Mouse (Mus musculus) forebrain, embryonic 11.5 days (tissue): ENCODE data around the gene Olfr1344. TPM values are rescaled to one million over a fixed set of nuclear protein-coding genes. Genes with fewer than 3 reads are reported as not detected.
"Not testable (repeated sequence)": the region's sequence is repeated elsewhere in the genome, so short reads cannot be mapped to it uniquely, and the experiment has no call there.

Source experiments
- ATAC-seq: fragments of 200-750 bp; cut with Nextera tagmentation; replicated peaks from 2 replicates; pipeline ENCODE4 v1.8.0; 2017; ENCODE audit warnings: moderate TSS enrichment; ENCODE audit not compliant: low FRiP score
- DNase-seq: peaks from one replicate; pipeline ENCODE4 v3.0.0-alpha.2; 2017; ENCODE audit warnings: low spot score
- H3K27ac ChIP-seq: fragments of 300-500 bp; sonication (generic); 2 replicates; pipeline ENCODE4 v1.5.1; 2014; ENCODE audit warnings: low read depth, low read length
- H3K27me3 ChIP-seq: fragments of 300-500 bp; sonication (generic); 2 replicates; pipeline ENCODE4 v1.6.1; 2014; ENCODE audit warnings: mild to moderate bottlenecking, low read length, mixed read lengths; ENCODE audit not compliant: control insufficient read depth, insufficient read depth
- H3K36me3 ChIP-seq: fragments of 300-500 bp; sonication (generic); 2 replicates; pipeline ENCODE4 v1.6.1; 2014; ENCODE audit warnings: mild to moderate bottlenecking, low read length, moderate library complexity, mixed read lengths; ENCODE audit not compliant: control insufficient read depth, insufficient read depth
- H3K4me1 ChIP-seq: fragments of 300-500 bp; sonication (generic); replicated peaks from 2 replicates; pipeline ENCODE4 v1.6.1; 2014; ENCODE audit warnings: low read length, mixed read lengths; ENCODE audit not compliant: control insufficient read depth, insufficient read depth
- H3K4me2 ChIP-seq: fragments of 300-500 bp; sonication (generic); 2 replicates; pipeline ENCODE4 v1.6.1; 2014; ENCODE audit warnings: low read depth, mild to moderate bottlenecking, low read length, moderate library complexity, mixed read lengths; ENCODE audit not compliant: severe bottlenecking
- H3K4me3 ChIP-seq: fragments of 300-500 bp; sonication (generic); 2 replicates; pipeline ENCODE4 v1.5.1; 2014; ENCODE audit warnings: low read depth, low read length
- H3K9ac ChIP-seq: fragments of 300-500 bp; sonication (generic); 2 replicates; pipeline ENCODE4 v1.6.1; 2014; ENCODE audit warnings: low read length
- H3K9me3 ChIP-seq: fragments of 300-500 bp; sonication (generic); 2 replicates; pipeline ENCODE4 v1.6.1; 2016; ENCODE audit warnings: low read length, mixed read lengths; ENCODE audit not compliant: control insufficient read depth
- WGBS: fragments of 180-500 bp; shearing (Covaris S2); extraction: QIAGEN DNeasy Blood & Tissue Kit; methylation state at CpG from one replicate; pipeline ENCODE4 v1.1.7; 2014; 5-methylcytosine and 5-hydroxymethylcytosine counted together
- polyA plus RNA-seq: library from polyadenylated mRNA; unstranded; fragments of >200 nt; fragmentation: Nextera tagmentation; extraction: Ambion mirVana; gene quantifications from 2 replicates; pipeline ENCODE4 v1.2.1, GENCODE M21; 2014

Olfr1344 gene
- polyA plus RNA-seq, 1 experiment from 2014 or later, result not detected

- no peaks in the 10 kb centered on the region for H3K36me3 ChIP-seq
- no peak overlapping the region for H3K27ac ChIP-seq
- H3K9ac ChIP-seq, result no peak overlapping the region
- DNase-seq (no peak), ATAC-seq (no peak)
- H3K9me3 ChIP-seq, result no peaks in the 10 kb centered on the region; the same call in 1 of the 2 replicates
- H3K4me1 ChIP-seq, result no peaks in the 10 kb centered on the region
- H3K4me2 ChIP-seq, result no peak overlapping the region
- no peak overlapping the region for H3K4me3 ChIP-seq
- H3K27me3 ChIP-seq, result no peaks in the 10 kb centered on the region
- 83% methylated on average over 3 of the region's 3 CpGs for WGBS
These were observed 9.1 kb upstream of the Olfr1344 start for GRCm38 (mm10) chr7:6429381-6429780.

- Histone ChIP-seq H3K4me2 (no peak overlapping the region), H3K36me3 (no peaks in the 10 kb centered on the region), H3K27me3 (no peaks in the 10 kb centered on the region), H3K4me1 (no peaks in the 10 kb centered on the region; the same call in 1 of the 2 replicates), H3K4me3 (no peak overlapping the region), H3K9me3 (no peaks in the 10 kb centered on the region; the same call in 1 of the 2 replicates), H3K9ac (no peak overlapping the region), H3K27ac (no peak overlapping the region)
- WGBS, result 52% methylated on average over 2 of the region's 2 CpGs
- no peak for ATAC-seq
- peak; percentile 68 for DNase-seq
These were observed 8.1 kb upstream of the Olfr1344 start for GRCm38 (mm10) chr7:6430342-6430741.

- WGBS, result 60% methylated on average over 2 of the region's 2 CpGs
These were observed 2.7 kb downstream of the Olfr1344 start for GRCm38 (mm10) chr7:6441173-6441572.

GRCm38 (mm10) chr7:6447771-6448170, 9.3 kb downstream of the Olfr1344 start:
- 88% methylated on average over 5 of the region's 5 CpGs for WGBS

More at GRCm38 (mm10) chr7:6441173-6441572, 2.7 kb downstream of the Olfr1344 start:
- no peak overlapping the region for H3K4me3 ChIP-seq
- H3K27ac ChIP-seq, result no peak overlapping the region
- no peaks in the 10 kb centered on the region for H3K9me3 ChIP-seq
- no peaks in the 10 kb centered on the region for H3K4me1 ChIP-seq
- no peaks in the 10 kb centered on the region for H3K36me3 ChIP-seq
- no peak for DNase-seq
- no peak for ATAC-seq
- no peak overlapping the region for H3K4me2 ChIP-seq
- H3K9ac ChIP-seq, result no peak overlapping the region
- H3K27me3 ChIP-seq, result no peaks in the 10 kb centered on the region

GRCm38 (mm10) chr7:6455868-6456267, 17.4 kb downstream of the Olfr1344 start, which contains the start of gene Olfr1336:
TSS of gene Olfr1336 (plus strand) at chr7:6456168.
- H3K9ac ChIP-seq, result no peak within 1 kb of the TSS
- ATAC-seq (no peak), DNase-seq (no peak)
- H3K4me3 ChIP-seq, result no peak within 1 kb of the TSS
- no peaks in the 10 kb centered on the region for H3K36me3 ChIP-seq
- H3K27me3 ChIP-seq, result no peaks in the 10 kb centered on the region
- no peaks in the 10 kb centered on the region; the same call in 1 of the 2 replicates for H3K9me3 ChIP-seq
- no peak within 1 kb of the TSS for H3K27ac ChIP-seq
- no peaks in the 10 kb centered on the region for H3K4me1 ChIP-seq
- no peak within 1 kb of the TSS for H3K4me2 ChIP-seq

More at GRCm38 (mm10) chr7:6447771-6448170, 9.3 kb downstream of the Olfr1344 start:
- H3K27me3 ChIP-seq, result no peaks in the 10 kb centered on the region
- H3K36me3 ChIP-seq, result no peaks in the 10 kb centered on the region
- H3K27ac ChIP-seq, result no peak overlapping the region
- no peaks in the 10 kb centered on the region; the same call in 1 of the 2 replicates for H3K9me3 ChIP-seq
- DNase-seq (no peak), ATAC-seq (no peak)
- H3K9ac ChIP-seq, result no peak overlapping the region
- H3K4me1 ChIP-seq, result no peaks in the 10 kb centered on the region
- no peak overlapping the region for H3K4me3 ChIP-seq
- H3K4me2 ChIP-seq, result no peak overlapping the region

GRCm38 (mm10) chr7:6456399-6456798, 17.9 kb downstream of the Olfr1344 start:
- no peak overlapping the region for H3K9ac ChIP-seq
- no peak overlapping the region for H3K4me2 ChIP-seq
- no peaks in the 10 kb centered on the region for H3K36me3 ChIP-seq
- H3K27me3 ChIP-seq, result no peaks in the 10 kb centered on the region
- no peak for DNase-seq
- no peak for ATAC-seq
- H3K27ac ChIP-seq, result no peak overlapping the region
- H3K9me3 ChIP-seq, result no peaks in the 10 kb centered on the region; the same call in 1 of the 2 replicates
- H3K4me1 ChIP-seq, result no peaks in the 10 kb centered on the region
- no peak overlapping the region for H3K4me3 ChIP-seq
- 53% methylated on average over 3 of the region's 3 CpGs for WGBS

- Histone ChIP-seq H3K4me3 (no peak within 1 kb of the TSS), H3K36me3 (no peaks in the 10 kb centered on the region), H3K27me3 (no peaks in the 10 kb centered on the region), H3K4me1 (no peaks in the 10 kb centered on the region), H3K9me3 (no peaks in the 10 kb centered on the region), H3K4me2 (no peak within 1 kb of the TSS), H3K27ac (no peak within 1 kb of the TSS), H3K9ac (no peak within 1 kb of the TSS)
- no peak for ATAC-seq
- DNase-seq, result no peak
These were observed 28.5 kb downstream of the Olfr1344 start, which contains the start of gene Olfr1346 for GRCm38 (mm10) chr7:6466951-6467350. TSS of gene Olfr1346 (plus strand) at chr7:6467101.

- ATAC-seq, result not testable (repeated sequence)
- WGBS, result 78% methylated on average over 2 of the region's 2 CpGs
These were observed 39.1 kb downstream of the Olfr1344 start for GRCm38 (mm10) chr7:6477633-6478032.

GRCm38 (mm10) chr7:6486841-6487240, 48.4 kb downstream of the Olfr1344 start, which contains the start of gene Olfr5:
TSS of gene Olfr5 (minus strand) at chr7:6486941.
- Histone ChIP-seq H3K9me3 (peaks cover 2% of the 10 kb centered on the region; the same call in 1 of the 2 replicates), H3K4me1 (no peaks in the 10 kb centered on the region), H3K36me3 (no peaks in the 10 kb centered on the region), H3K4me2 (no peak within 1 kb of the TSS), H3K27ac (no peak within 1 kb of the TSS), H3K9ac (no peak within 1 kb of the TSS), H3K27me3 (no peaks in the 10 kb centered on the region), H3K4me3 (no peak within 1 kb of the TSS)
- DNase-seq, result no peak
- no peak for ATAC-seq
- 38% methylated on average over 2 of the region's 2 CpGs for WGBS

More at GRCm38 (mm10) chr7:6477633-6478032, 39.1 kb downstream of the Olfr1344 start:
- H3K4me2 ChIP-seq, DNase-seq, H3K4me1 ChIP-seq, H3K4me3 ChIP-seq, H3K9ac ChIP-seq, H3K9me3 ChIP-seq, H3K27me3 ChIP-seq, H3K27ac ChIP-seq, H3K36me3 ChIP-seq: not testable (repeated sequence)
